Mouse (Mus musculus): ENCODE measurements at regions not wholly inside any gene's neighbourhood (a gene's known extent, or its start where the extent isn't known, plus 50 kb on each side); places are given as distances from the start of the nearest gene placed in this dataset.

DNA sequence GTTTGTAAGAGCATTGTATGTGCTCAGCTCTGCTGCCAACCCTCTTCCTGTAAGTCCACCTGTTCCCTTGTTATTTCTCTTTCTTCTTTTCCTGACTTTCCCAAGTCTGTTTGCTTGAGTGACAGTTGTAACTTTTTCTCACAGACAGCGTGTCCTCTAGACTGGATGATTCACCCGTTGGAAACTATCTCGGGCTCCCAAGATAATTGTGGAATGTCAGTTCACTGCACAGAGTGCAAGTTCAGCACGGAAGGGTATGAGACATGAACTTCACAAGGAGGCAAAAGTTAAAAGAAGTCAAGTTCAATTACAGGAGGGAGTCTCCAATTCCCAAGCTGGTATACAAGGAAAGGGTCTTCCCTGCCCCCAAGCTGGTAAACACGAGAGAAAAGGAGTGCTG is 112.5 kb upstream of the Gm5148 start:
- Histone ChIP-seq H3K4me2 (no peak overlapping the region), H3K27ac (no peak overlapping the region), H3K9ac (no peak overlapping the region), H3K27me3 (replicated peaks) (no peaks in the 10 kb centered on the region), H3K4me3 (no peak overlapping the region), H3K9me3 (replicated peaks) (no peaks in the 10 kb centered on the region), H3K4me1 (no peaks in the 10 kb centered on the region; the same call in 1 of the 2 replicates), H3K36me3 (no peaks in the 10 kb centered on the region)
- WGBS (ENCODE audit: insufficient replicate concordance), result 48% methylated on average over 5 of the region's 5 CpGs
- ATAC-seq, result no peak

DNA sequence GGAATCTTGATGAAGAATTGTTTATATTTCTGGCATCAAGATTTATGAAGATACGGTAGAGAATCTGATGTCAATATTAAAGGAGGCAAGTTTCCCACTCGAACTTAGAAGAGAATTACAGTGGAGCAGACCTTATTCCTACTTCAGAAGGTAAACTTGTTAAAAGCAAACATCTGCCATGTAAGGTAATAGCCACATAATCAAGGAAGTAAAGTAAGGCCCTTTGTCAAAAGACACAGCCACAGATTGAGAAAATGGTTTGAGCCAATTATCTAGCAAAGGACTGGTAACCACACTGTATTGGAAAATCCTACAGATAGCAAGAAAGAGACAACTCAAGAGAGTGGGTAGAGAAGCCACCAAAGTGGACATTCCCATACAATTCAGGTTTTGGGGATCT is 111.4 kb upstream of the Gm5148 start:
- Histone ChIP-seq H3K36me3 (no peaks in the 10 kb centered on the region), H3K27ac (no peak overlapping the region), H3K9ac (no peak overlapping the region), H3K9me3 (replicated peaks) (no peaks in the 10 kb centered on the region), H3K4me2 (no peak overlapping the region), H3K27me3 (replicated peaks) (no peaks in the 10 kb centered on the region), H3K4me3 (no peak overlapping the region), H3K4me1 (no peaks in the 10 kb centered on the region; the same call in 1 of the 2 replicates)
- WGBS (ENCODE audit: insufficient replicate concordance), result 68% methylated on average over 2 of the region's 2 CpGs
- ATAC-seq, result no peak

DNA sequence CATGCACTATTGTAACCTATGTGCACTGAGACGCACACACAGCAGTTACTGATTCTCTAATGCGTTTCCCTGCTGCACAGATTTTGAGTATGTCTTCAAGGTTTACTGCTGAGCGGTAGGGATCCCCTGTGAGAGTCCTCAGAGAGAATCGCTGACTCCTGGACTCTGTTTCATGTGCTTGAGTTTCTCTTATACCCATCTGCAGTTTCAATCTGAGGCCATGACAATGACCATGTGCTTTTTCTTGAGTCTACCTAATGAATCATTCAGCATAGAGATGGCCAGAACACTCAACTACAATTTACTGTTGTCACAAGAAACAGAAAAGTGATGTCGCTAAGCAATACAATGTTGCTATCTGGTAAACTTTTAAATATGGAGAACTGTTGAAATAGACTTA is 110.8 kb upstream of the Gm5148 start:
- H3K9ac ChIP-seq, result no peak overlapping the region
- no peak overlapping the region for H3K27ac ChIP-seq
- 76% methylated on average over 5 of the region's 5 CpGs for WGBS (ENCODE audit: insufficient replicate concordance)
- no peaks in the 10 kb centered on the region for H3K27me3 ChIP-seq (replicated peaks)
- no peaks in the 10 kb centered on the region; the same call in 1 of the 2 replicates for H3K4me1 ChIP-seq
- H3K4me3 ChIP-seq, result no peak overlapping the region
- no peak for ATAC-seq
- H3K36me3 ChIP-seq, result no peaks in the 10 kb centered on the region
- no peaks in the 10 kb centered on the region for H3K9me3 ChIP-seq (replicated peaks)
- H3K4me2 ChIP-seq, result no peak overlapping the region

GRCm38 (mm10) chr3:37834626-37835025 is 110.3 kb upstream of the Gm5148 start:
- 65% methylated on average over 3 of the region's 3 CpGs for WGBS (ENCODE audit: insufficient replicate concordance)
- no peak overlapping the region for H3K27ac ChIP-seq

GRCm38 (mm10) chr3:37833387-37833786 is 109.1 kb upstream of the Gm5148 start:
- 42% methylated on average over 4 of the region's 4 CpGs for WGBS (ENCODE audit: insufficient replicate concordance)
- no peaks in the 10 kb centered on the region for H3K9me3 ChIP-seq (replicated peaks)
- no peak for ATAC-seq
- no peaks in the 10 kb centered on the region for H3K36me3 ChIP-seq
- no peak overlapping the region for H3K27ac ChIP-seq
- H3K4me2 ChIP-seq, result no peak overlapping the region
- H3K4me3 ChIP-seq, result no peak overlapping the region
- H3K4me1 ChIP-seq, result no peaks in the 10 kb centered on the region; the same call in 1 of the 2 replicates
- H3K27me3 ChIP-seq (replicated peaks), result no peaks in the 10 kb centered on the region
- H3K9ac ChIP-seq, result no peak overlapping the region

More at GRCm38 (mm10) chr3:37834626-37835025, 110.3 kb upstream of the Gm5148 start:
- Histone ChIP-seq H3K36me3 (no peaks in the 10 kb centered on the region), H3K9me3 (replicated peaks) (no peaks in the 10 kb centered on the region), H3K4me2 (no peak overlapping the region), H3K9ac (no peak overlapping the region), H3K27me3 (replicated peaks) (no peaks in the 10 kb centered on the region), H3K4me1 (no peaks in the 10 kb centered on the region; the same call in 1 of the 2 replicates), H3K4me3 (no peak overlapping the region)
- ATAC-seq, result no peak

DNA sequence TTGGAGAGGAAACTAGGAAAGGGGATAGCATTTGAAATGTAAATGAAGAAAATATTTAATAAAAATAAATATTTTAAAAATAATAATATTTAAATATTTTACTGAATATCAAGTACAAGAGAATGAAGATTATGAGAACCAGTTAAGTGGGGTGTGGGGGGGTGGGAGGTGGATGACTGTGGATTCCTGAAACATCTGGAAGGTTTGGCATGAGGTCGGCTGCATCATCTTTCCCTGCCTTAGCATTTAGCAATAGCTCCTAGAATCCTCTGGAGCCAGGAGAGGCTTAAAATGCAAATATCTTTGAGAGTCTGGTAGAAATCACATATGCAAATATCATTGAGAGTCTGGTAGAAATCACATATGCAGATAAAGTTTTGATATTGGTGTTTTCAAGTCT is 103.3 kb upstream of the Gm5148 start:
- H3K27me3 ChIP-seq (replicated peaks), result no peaks in the 10 kb centered on the region
- no peak overlapping the region for H3K9ac ChIP-seq
- H3K4me3 ChIP-seq, result no peak overlapping the region
- 50% methylated on average over 1 of the region's 1 CpGs for WGBS (ENCODE audit: insufficient replicate concordance)
- no peaks in the 10 kb centered on the region for H3K9me3 ChIP-seq (replicated peaks)
- H3K36me3 ChIP-seq, result no peaks in the 10 kb centered on the region
- no peak overlapping the region for H3K27ac ChIP-seq
- H3K4me2 ChIP-seq, result no peak overlapping the region
- ATAC-seq, result no peak
- H3K4me1 ChIP-seq, result no peaks in the 10 kb centered on the region

GRCm38 (mm10) chr3:37825602-37826001 is 101.3 kb upstream of the Gm5148 start:
- H3K36me3 ChIP-seq, result no peaks in the 10 kb centered on the region
- no peaks in the 10 kb centered on the region for H3K4me1 ChIP-seq
- no peak overlapping the region for H3K4me2 ChIP-seq
- no peaks in the 10 kb centered on the region for H3K9me3 ChIP-seq (replicated peaks)
- no peaks in the 10 kb centered on the region for H3K27me3 ChIP-seq (replicated peaks)
- WGBS (ENCODE audit: insufficient replicate concordance), result 74% methylated on average over 4 of the region's 4 CpGs
- no peak overlapping the region for H3K27ac ChIP-seq
- H3K9ac ChIP-seq, result no peak overlapping the region
- ATAC-seq, result no peak
- no peak overlapping the region for H3K4me3 ChIP-seq

DNA sequence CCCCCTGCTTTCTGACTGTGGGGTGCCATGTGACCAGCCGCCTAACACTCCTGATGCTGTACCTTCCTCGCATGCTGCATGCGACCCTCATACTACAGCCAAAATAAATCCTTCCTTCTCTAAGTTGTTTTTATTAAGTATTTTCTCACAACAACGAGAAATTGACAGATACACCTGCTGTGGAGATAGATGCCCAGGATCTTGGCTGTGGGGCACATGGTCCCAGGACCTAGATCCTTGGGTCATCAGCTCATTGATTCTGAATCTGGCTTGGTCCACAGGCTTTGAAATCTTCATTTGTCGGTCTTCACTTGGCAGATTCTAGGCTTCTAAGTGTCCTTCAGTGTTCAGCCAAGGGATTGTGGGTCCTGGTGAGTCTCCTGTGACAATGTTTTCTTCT is 100.4 kb upstream of the Gm5148 start:
- Histone ChIP-seq H3K9me3 (replicated peaks) (no peaks in the 10 kb centered on the region), H3K27ac (no peak overlapping the region), H3K4me1 (no peaks in the 10 kb centered on the region), H3K4me3 (no peak overlapping the region), H3K27me3 (replicated peaks) (no peaks in the 10 kb centered on the region), H3K4me2 (no peak overlapping the region), H3K9ac (no peak overlapping the region), H3K36me3 (no peaks in the 10 kb centered on the region)
- ATAC-seq, result no peak
- WGBS (ENCODE audit: insufficient replicate concordance), result 75% methylated on average over 5 of the region's 5 CpGs

GRCm38 (mm10) chr3:37819503-37819902 is 95.2 kb upstream of the Gm5148 start:
- Histone ChIP-seq H3K36me3 (no peaks in the 10 kb centered on the region), H3K4me3 (no peak overlapping the region), H3K9ac (no peak overlapping the region), H3K4me2 (no peak overlapping the region), H3K27me3 (replicated peaks) (no peaks in the 10 kb centered on the region), H3K4me1 (no peaks in the 10 kb centered on the region), H3K27ac (no peak overlapping the region), H3K9me3 (replicated peaks) (no peaks in the 10 kb centered on the region)
- ATAC-seq, result no peak
- WGBS (ENCODE audit: insufficient replicate concordance), result 82% methylated on average over 3 of the region's 3 CpGs

DNA sequence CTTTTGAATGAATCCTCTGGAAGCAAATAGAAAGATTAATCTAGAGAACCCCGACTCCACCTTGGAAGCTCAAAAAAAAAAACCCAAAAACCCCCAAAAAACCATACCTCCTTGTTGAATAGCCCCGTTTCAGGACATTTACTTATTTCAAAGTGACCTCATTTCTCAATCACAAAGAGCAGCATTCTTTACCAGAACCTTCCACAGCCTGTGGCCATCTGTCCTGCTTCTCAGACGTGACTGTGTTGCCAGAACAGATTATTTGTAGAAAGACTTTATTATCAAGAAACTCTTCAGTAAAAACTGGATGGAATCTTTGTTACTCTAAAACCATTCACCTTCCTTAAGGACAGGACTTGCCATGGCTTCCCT is 93.1 kb upstream of the Gm5148 start:
- ATAC-seq, result no peak
- Histone ChIP-seq H3K9ac (no peak overlapping the region), H3K4me2 (no peak overlapping the region), H3K4me3 (no peak overlapping the region), H3K4me1 (no peaks in the 10 kb centered on the region), H3K27ac (no peak overlapping the region), H3K9me3 (replicated peaks) (no peaks in the 10 kb centered on the region), H3K27me3 (replicated peaks) (no peaks in the 10 kb centered on the region), H3K36me3 (no peaks in the 10 kb centered on the region)
- WGBS (ENCODE audit: insufficient replicate concordance), result 62% methylated on average over 3 of the region's 3 CpGs

- WGBS (ENCODE audit: insufficient replicate concordance), result 70% methylated on average over 6 of the region's 6 CpGs
- H3K9ac ChIP-seq, result no peak overlapping the region
- no peak for ATAC-seq
- no peaks in the 10 kb centered on the region for H3K27me3 ChIP-seq (replicated peaks)
- no peak overlapping the region for H3K4me3 ChIP-seq
- H3K4me2 ChIP-seq, result no peak overlapping the region
- no peaks in the 10 kb centered on the region for H3K36me3 ChIP-seq
- no peaks in the 10 kb centered on the region for H3K9me3 ChIP-seq (replicated peaks)
- H3K27ac ChIP-seq, result no peak overlapping the region
- H3K4me1 ChIP-seq, result no peaks in the 10 kb centered on the region
Observed at GRCm38 (mm10) chr3:37816781-37817433, 92.6 kb upstream of the Gm5148 start.

DNA sequence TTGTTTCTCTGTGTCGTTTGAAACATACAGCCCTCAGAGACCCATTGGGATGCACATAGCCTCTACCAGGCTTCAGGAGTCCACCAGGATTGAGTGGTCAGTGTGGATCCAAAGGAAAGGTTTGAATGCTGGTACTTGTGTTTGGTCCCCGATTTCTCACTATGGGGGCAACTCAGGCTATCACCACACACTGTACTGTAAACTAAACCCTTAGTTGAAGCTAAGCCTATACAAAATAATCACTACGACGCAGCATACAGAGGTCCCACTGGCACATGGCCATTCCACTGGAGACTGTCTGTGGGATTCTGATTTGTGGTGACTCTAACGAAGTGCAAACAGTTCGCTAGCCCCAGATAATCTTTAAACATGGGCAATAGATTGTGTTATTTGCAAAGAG is 91.5 kb upstream of the Gm5148 start:
- H3K9ac ChIP-seq, result no peak overlapping the region
- H3K27ac ChIP-seq, result no peak overlapping the region
- 70% methylated on average over 6 of the region's 6 CpGs for WGBS (ENCODE audit: insufficient replicate concordance)
- H3K4me2 ChIP-seq, result no peak overlapping the region
- no peak for ATAC-seq
- H3K4me3 ChIP-seq, result no peak overlapping the region
- no peaks in the 10 kb centered on the region for H3K27me3 ChIP-seq (replicated peaks)
- H3K4me1 ChIP-seq, result no peaks in the 10 kb centered on the region
- no peaks in the 10 kb centered on the region for H3K36me3 ChIP-seq
- H3K9me3 ChIP-seq (replicated peaks), result no peaks in the 10 kb centered on the region

DNA sequence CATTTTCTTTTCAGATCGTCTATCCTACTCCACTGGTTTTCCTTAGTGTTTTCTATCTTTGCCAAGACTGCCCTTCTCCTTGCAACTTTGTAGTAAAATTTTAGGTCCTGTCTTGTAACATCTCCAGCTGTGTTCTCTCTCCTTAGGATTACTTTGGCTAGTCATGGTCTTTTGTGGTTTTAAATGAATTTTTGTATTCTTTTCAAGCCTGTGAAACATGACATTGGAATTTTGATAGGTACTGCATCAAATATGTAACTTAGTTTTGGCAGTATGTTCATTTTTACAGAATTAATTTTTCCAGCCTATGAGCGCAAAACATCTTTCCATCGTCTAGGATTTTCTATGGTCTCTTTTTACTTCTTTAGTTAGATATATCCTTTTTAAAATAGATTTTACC is 88.6 kb upstream of the Gm5148 start:
- no peak overlapping the region for H3K9ac ChIP-seq
- H3K4me1 ChIP-seq, result no peaks in the 10 kb centered on the region
- H3K27me3 ChIP-seq (replicated peaks), result no peaks in the 10 kb centered on the region
- no peak overlapping the region for H3K4me2 ChIP-seq
- ATAC-seq, result no peak
- H3K36me3 ChIP-seq, result no peaks in the 10 kb centered on the region
- no peaks in the 10 kb centered on the region for H3K9me3 ChIP-seq (replicated peaks)
- no peak overlapping the region for H3K4me3 ChIP-seq
- 77% methylated on average over 3 of the region's 3 CpGs for WGBS (ENCODE audit: insufficient replicate concordance)
- no peak overlapping the region for H3K27ac ChIP-seq

Data from liver, embryonic 12.5 days (tissue).